Mouse (Mus musculus) G1E (cell line): Measurements from ENCODE around the gene Vcl. TPM values are rescaled to one million over a fixed set of nuclear protein-coding genes. Genes with fewer than 3 reads are reported as not detected.

Experiments
- ATAC-seq: 2 replicates; pipeline ENCODE4 v1.8.0; 2016; ENCODE audit warnings: mild to moderate bottlenecking; ENCODE audit not compliant: insufficient number of reproducible peaks, poor library complexity, low FRiP score, severe bottlenecking; ENCODE audit errors: extremely low read depth
- DNase-seq: peaks from one replicate; pipeline ENCODE4 v3.0.0; 2012; ENCODE audit warnings: low spot score
- H3K27me3 ChIP-seq: 2 replicates; pipeline ENCODE4 v1.6.1; 2012; ENCODE audit warnings: mild to moderate bottlenecking, low read length, inconsistent platforms; ENCODE audit not compliant: insufficient read depth
- H3K36me3 ChIP-seq: replicated peaks from 2 replicates; pipeline ENCODE3; 2012; ENCODE audit warnings: mild to moderate bottlenecking, inconsistent platforms
- H3K4me1 ChIP-seq: 2 replicates; pipeline ENCODE4 v1.6.1; 2012; ENCODE audit warnings: low read depth, low read length, inconsistent platforms, mixed read lengths; ENCODE audit not compliant: insufficient read depth
- H3K4me3 ChIP-seq: 2 replicates; pipeline ENCODE4 v1.5.1; 2012; ENCODE audit warnings: low read depth, mild to moderate bottlenecking, inconsistent platforms, low read length, moderate library complexity, mixed read lengths
- H3K9me3 ChIP-seq: replicated peaks from 2 replicates; pipeline ENCODE4 v1.6.1; 2012; ENCODE audit warnings: inconsistent platforms
- CTCF ChIP-seq: IDR thresholded peaks from 2 replicates; pipeline ENCODE4 v1.5.1; 2012; ENCODE audit warnings: low read depth, low read length, inconsistent platforms, mixed read lengths
- GATA1 ChIP-seq: IDR thresholded peaks from 2 replicates; pipeline ENCODE4 v1.6.1; 2012; ENCODE audit warnings: borderline replicate concordance, low read length, inconsistent platforms, mixed read lengths
- GATA2 ChIP-seq: IDR thresholded peaks from 2 replicates; pipeline ENCODE4 v1.6.1; 2012; ENCODE audit warnings: low read depth, low read length, inconsistent platforms, borderline replicate concordance
- POLR2AphosphoS5 ChIP-seq: IDR thresholded peaks from 2 replicates; pipeline ENCODE4 v1.6.1; 2012; ENCODE audit warnings: low read depth, low read length, inconsistent platforms; ENCODE audit not compliant: insufficient replicate concordance
- TAL1 ChIP-seq: conservative IDR thresholded peaks from 2 replicates; pipeline ENCODE4 v1.6.1; 2012; ENCODE audit warnings: low read depth, low read length, inconsistent platforms, mixed read lengths
- polyA plus RNA-seq: library from polyadenylated mRNA; stranded (reverse); fragments of >175 nt; gene quantifications from 2 replicates; pipeline ENCODE4 v1.2.3, GENCODE M21; 2012
- total RNA-seq, 2 experiments: library from RNA; stranded (forward) in 1 of 2; stranded (reverse) in 1 of 2; fragments of 200-1000 nt in 1 of 2; fragments of >200 nt in 1 of 2; fragmentation: Nextera tagmentation in 1 of 2; gene quantifications; 2 replicates each; pipeline ENCODE4 v1.2.3; 2014 to 2017

Vcl gene
- total and polyA plus RNA-seq, 3 experiments: 36.9 to 125 (median 47.3) TPM

DNA sequence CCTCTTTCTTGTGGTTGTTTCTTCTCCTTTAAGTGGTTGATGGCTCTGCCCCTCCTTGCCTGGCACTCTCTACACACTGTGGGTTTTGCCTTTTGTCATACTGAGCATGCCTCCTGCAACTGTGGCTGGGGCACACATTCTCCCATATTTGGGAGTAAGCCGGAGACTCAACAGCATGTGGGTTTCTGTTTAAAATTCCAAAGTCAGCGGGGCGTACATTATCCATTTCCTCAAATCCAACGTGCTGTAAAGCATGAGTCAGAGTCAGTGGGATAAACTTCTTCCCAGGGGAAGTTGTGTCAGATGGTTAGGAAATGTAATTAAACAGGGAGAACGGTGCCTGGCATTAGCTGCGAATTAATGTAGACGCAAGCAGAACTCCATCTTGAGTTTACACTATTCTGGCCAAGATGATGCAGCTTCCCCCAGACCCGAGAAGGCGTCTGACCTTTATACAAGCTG is 37.2 kb upstream of the Vcl start:
- TF ChIP-seq CTCF (no peak), GATA1 (no peak), GATA2 (no peak), POLR2AphosphoS5 (no peak), TAL1 (no peak)
- no peak for DNase-seq
- H3K27me3 ChIP-seq: peaks cover 19% of the 10 kb centered on the region
- H3K4me1 ChIP-seq: peaks cover 14% of the 10 kb centered on the region
- no peaks in the 10 kb centered on the region for H3K9me3 ChIP-seq
- no peak for ATAC-seq
- no peaks in the 10 kb centered on the region for H3K36me3 ChIP-seq
- no peak overlapping the region for H3K4me3 ChIP-seq

DNA sequence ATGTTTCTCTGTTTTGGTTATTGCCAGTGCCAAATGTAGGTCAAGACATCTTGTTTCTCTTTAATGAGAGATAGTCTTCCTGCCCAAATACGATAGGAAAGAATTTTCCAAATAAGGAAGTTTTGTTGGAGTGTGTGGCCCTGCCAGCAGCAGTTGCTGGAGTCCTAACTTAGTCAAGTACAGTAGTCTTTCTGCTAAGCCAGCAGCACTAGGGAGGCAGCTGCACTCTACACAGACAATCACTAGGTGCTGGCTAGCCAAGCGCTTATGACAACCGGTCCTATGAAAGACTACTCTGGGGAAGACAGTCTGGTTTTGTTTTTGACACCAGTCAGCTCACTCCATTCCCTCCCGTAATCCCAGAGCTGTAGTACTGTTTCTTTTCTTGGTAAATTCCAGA is 35.4 kb upstream of the Vcl start:
- TF ChIP-seq GATA2 (no peak), CTCF (no peak), GATA1 (no peak), POLR2AphosphoS5 (no peak), TAL1 (no peak)
- peaks cover 19% of the 10 kb centered on the region for H3K27me3 ChIP-seq
- no peak overlapping the region for H3K4me3 ChIP-seq
- H3K9me3 ChIP-seq: no peaks in the 10 kb centered on the region
- H3K36me3 ChIP-seq: no peaks in the 10 kb centered on the region
- DNase-seq (no peak), ATAC-seq (no peak)
- peaks cover 7% of the 10 kb centered on the region; the same call in 1 of the 2 replicates for H3K4me1 ChIP-seq

DNA sequence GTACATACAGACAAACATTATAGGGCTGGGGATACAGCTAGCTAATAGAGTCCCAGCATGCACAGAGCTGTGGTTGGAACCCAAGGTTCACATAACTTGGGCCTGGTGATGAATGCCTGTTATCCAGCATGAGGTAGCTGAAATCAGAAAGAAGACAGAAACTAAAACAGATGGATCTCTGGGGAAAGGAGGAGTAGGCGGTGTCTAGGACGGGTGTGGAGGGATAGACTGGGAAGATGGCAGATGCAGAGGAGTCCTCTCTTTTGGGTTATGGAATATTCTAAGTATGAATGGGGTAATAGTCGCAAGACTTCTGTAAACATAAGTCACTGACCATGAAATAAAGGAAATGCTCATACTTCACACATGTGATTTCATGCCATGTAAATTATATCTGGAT is 27.9 kb upstream of the Vcl start:
- H3K36me3 ChIP-seq: no peaks in the 10 kb centered on the region
- no peaks in the 10 kb centered on the region for H3K9me3 ChIP-seq
- H3K4me1 ChIP-seq: no peaks in the 10 kb centered on the region
- H3K27me3 ChIP-seq: peaks cover 10% of the 10 kb centered on the region; the same call in 1 of the 2 replicates
- TF ChIP-seq GATA2 (no peak), CTCF (no peak), TAL1 (no peak), GATA1 (no peak), POLR2AphosphoS5 (no peak)
- H3K4me3 ChIP-seq: no peak overlapping the region
- ATAC-seq: no peak
- no peak for DNase-seq

DNA sequence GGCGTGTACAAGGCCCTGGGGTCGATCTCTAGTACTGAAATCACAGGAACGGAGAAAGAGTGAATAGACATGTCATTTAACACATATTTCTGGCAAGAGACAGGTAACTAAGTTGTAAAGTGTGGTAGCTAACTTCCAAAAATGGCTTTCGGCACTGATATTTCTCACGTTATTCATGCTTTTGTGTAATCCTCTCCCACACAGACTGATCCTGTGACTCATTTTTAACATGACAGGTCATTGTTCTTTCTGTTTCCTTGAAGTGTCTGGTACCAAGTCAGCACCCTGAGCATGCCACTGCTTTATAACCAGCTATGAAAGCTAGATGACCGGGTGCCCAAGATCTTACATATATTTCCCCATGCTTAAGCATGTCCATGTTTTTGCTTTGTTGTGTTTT is 26.1 kb upstream of the Vcl start:
- DNase-seq: no peak
- Histone ChIP-seq H3K4me1 (no peaks in the 10 kb centered on the region), H3K9me3 (no peaks in the 10 kb centered on the region), H3K4me3 (no peak overlapping the region), H3K36me3 (no peaks in the 10 kb centered on the region), H3K27me3 (peaks cover 10% of the 10 kb centered on the region; the same call in 1 of the 2 replicates)
- ATAC-seq: no peak
- TF ChIP-seq CTCF (no peak), TAL1 (no peak), POLR2AphosphoS5 (no peak), GATA1 (no peak), GATA2 (no peak)

DNA sequence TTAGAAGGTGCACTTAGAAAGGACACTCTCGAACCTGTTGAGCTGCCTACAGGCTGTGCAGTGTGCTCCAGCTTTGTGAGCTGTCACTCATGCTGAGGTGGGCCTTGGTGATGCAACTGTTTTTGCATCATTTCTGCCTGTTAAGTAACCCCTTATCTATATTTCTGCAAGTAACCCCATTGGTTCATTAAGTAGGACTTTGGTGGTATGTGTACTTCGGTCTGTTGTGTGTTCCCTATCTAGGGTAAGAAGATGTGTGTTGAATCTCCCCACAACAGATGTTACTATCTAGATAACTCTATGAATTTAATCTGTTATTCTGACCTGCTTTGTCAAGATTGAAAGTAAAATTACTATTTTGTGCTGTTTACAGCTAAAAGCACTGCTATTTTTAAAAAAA is 17.4 kb upstream of the Vcl start:
- peak; percentile 40 for DNase-seq
- Histone ChIP-seq H3K4me1 (peaks cover 43% of the 10 kb centered on the region), H3K9me3 (no peaks in the 10 kb centered on the region), H3K27me3 (peaks cover 9% of the 10 kb centered on the region; the same call in 1 of the 2 replicates), H3K4me3 (peak overlapping the region; percentile 37; the same call in 1 of the 2 replicates), H3K36me3 (no peaks in the 10 kb centered on the region)
- ATAC-seq: peak; percentile 88
- TF ChIP-seq TAL1: peak; percentile 93
- TF ChIP-seq GATA1: no peak

DNA sequence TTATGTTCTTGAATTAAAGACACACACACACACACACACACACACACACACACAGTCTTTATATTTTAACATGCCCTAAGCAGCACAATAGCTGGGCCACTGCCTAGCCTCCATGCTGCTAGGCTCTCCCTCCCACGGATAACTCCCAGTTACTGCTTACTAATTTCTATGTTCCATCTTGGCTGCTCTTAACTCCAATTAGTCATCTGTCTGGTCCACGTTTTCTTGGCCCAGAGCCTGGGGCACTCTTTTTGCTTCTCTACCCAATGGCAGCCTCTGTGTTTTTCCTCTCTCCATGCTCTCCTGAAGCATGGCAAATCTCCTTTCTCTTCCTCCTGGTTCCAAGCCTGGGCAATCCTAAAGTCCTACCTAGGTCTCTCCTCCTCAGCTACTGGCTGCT is 14.8 kb upstream of the Vcl start:
- Histone ChIP-seq H3K9me3 (peaks cover 3% of the 10 kb centered on the region), H3K4me3 (no peak overlapping the region), H3K36me3 (no peaks in the 10 kb centered on the region), H3K27me3 (peaks cover 9% of the 10 kb centered on the region; the same call in 1 of the 2 replicates), H3K4me1 (peaks cover 60% of the 10 kb centered on the region)
- DNase-seq: no peak
- no peak for TF ChIP-seq POLR2AphosphoS5
- no peak for TF ChIP-seq CTCF
- TF ChIP-seq TAL1: no peak
- TF ChIP-seq GATA2: no peak
- ATAC-seq: no peak
